Mouse (Mus musculus) NIH3T3 (cell line): ENCODE data around the gene Cd209e.
A peak's percentile ranks its signal among the peaks of the same experiment; 100 is the strongest.
"Not testable (repeated sequence)": the region's sequence is repeated elsewhere in the genome, so short reads cannot be mapped to it uniquely, and the experiment has no call there.

Experiments
- DNase-seq: peaks from one replicate; pipeline ENCODE4 v3.0.0-alpha.2; 2012; ENCODE audit warnings: low read depth

Gene Cd209e

GRCm38 (mm10) chr8:3854209-3854608 is at the start of gene Cd209e:
Gene Cd209e (minus strand): TSS chr8:3854309.
- DNase-seq, result no peak

- DNase-seq, result no peak
Measured at GRCm38 (mm10) chr8:3878455-3878854, 24.3 kb upstream of the Cd209e start, which contains the start of gene Cd209d. Gene Cd209d (minus strand): TSS chr8:3878555.

GRCm38 (mm10) chr8:3876121-3876520 is 22.0 kb upstream of the Cd209e start:
- DNase-seq, result no peak

- DNase-seq, result not testable (repeated sequence)
Measured at GRCm38 (mm10) chr8:3862736-3863135, 8.6 kb upstream of the Cd209e start.

- peak; percentile 75 for DNase-seq
Measured at GRCm38 (mm10) chr8:3803091-3803490, 51.0 kb downstream of the Cd209e start.
